Comparison of ENCODE assay signal across 22 mouse cellular contexts in the genomic region with DNA sequence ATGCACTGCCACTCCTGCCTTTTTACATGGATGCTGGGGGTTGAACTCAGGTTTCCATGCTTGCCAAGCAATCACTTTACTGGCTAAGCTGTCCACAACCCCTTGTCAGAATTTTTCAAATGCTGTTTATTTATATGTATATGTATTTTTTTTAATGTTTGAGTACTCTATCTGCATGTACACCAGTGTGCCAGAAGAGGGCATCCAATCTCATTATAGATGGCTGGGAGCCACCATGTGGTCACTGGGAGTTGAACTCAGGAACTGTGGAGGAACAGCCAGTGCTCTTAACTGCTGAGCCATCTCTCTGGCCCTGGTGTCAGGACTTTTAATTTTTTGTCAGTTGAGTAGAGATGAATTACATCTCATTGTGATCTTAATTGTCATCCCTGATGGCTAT. TPM values are rescaled to one million over a fixed set of nuclear protein-coding genes. Genes with fewer than 3 reads are reported as not detected.
DNase-seq lines count a peak whose midpoint lies in the region; ATAC-seq and TF ChIP-seq lines count a peak whose summit lies in the region.
"Had no signal": no experiment of that assay in that cellular context is flagged by ENCODE, and none has a peak within 500 bp of the region (broad histone marks: within the 10 kb centered on the region; RNA-seq: fewer than 3 reads in every experiment).

No protein-coding gene starts in this region.

- peaks cover 1 to 2% of the 10 kb centered on the region in 2 experiments; a peak in 2 of 4 replicates for H3K36me3 ChIP-seq in MEL (ENCODE audit: control insufficient read depth in 1 of 2, insufficient read depth in 2 of 2, low read length in 2 of 2)
- H3K36me3 ChIP-seq in hindbrain, embryonic 13.5 days, result no peaks in the 10 kb centered on the region
- H3K36me3 ChIP-seq: embryonic facial prominence, embryonic 15.5 days; limb, embryonic 13.5 days had no signal

- intact Hi-C loops in left cerebral cortex, adult 2 months (cut with DNase I), result no loop called here
- intact Hi-C loops in left cerebral cortex, postnatal 10 days (cut with DNase I), result no loop called here

- H3K79me2 ChIP-seq in MEL (ENCODE audit: control insufficient read depth, insufficient read depth, low read length, poor library complexity), result no peaks in the 10 kb centered on the region; the same call in 1 of the 2 replicates

- peak; percentile 2 for TF ChIP-seq CTCF in left cerebral cortex, adult 2 months (IDR thresholded peaks at IDR 0.05)
- peak in 2 of 3 experiments; percentile 4 to 47; a peak in 2 of 6 replicates for TF ChIP-seq CTCF in MEL (IDR thresholded peaks at IDR 0.05 in 2 of 3, conservative IDR thresholded peaks at IDR 0.05 in 1 of 3; ENCODE audit: control insufficient read depth in 1 of 3, insufficient read depth in 1 of 3, low read depth in 2 of 3, low read length in 3 of 3, poor library complexity in 1 of 3, severe bottlenecking in 1 of 3)

- H3K4me1 ChIP-seq in MEL (ENCODE audit: control insufficient read depth in 1 of 2, insufficient read depth in 2 of 2, low read length in 2 of 2), result peaks cover 0 to 2% of the 10 kb centered on the region in 2 experiments; a peak in 1 of 4 replicates
- no peaks in the 10 kb centered on the region for H3K4me1 ChIP-seq in hindbrain, embryonic 13.5 days (replicated peaks)
- H3K4me1 ChIP-seq: embryonic facial prominence, embryonic 15.5 days; heart, embryonic 13.5 days; hindbrain, embryonic 10.5 days; limb, embryonic 13.5 days had no signal

- H3K9ac ChIP-seq in MEL (ENCODE audit: control insufficient read depth, low read depth, low read length, poor library complexity, severe bottlenecking), result no peak overlapping the region
- H3K9ac ChIP-seq in hindbrain, embryonic 13.5 days, result no peak overlapping the region
- H3K9ac ChIP-seq: embryonic facial prominence, embryonic 15.5 days; heart, embryonic 13.5 days; limb, embryonic 13.5 days; lung, embryonic 14.5 days had no signal

- H3K9me3 ChIP-seq in MEL (replicated peaks; ENCODE audit: insufficient read depth, low read length), result no peaks in the 10 kb centered on the region
- H3K9me3 ChIP-seq in hindbrain, embryonic 13.5 days, result no peaks in the 10 kb centered on the region
- H3K9me3 ChIP-seq: embryonic facial prominence, embryonic 15.5 days; heart, embryonic 13.5 days; hindbrain, embryonic 10.5 days; limb, embryonic 13.5 days had no signal

- ATAC-seq in CD4-positive, CD25-positive, alpha-beta regulatory T cell, adult 4 months, result no peak
- no peak for ATAC-seq in hindbrain, embryonic 13.5 days (ENCODE audit: low FRiP score)
- ATAC-seq: midbrain, embryonic 16.5 days had no signal

- peak; percentile 22 for DNase-seq in CD4-positive, CD25-positive, alpha-beta regulatory T cell, adult 2 months (ENCODE audit: low read depth, low spot score)
- DNase-seq in left cerebral cortex, adult 2 months (ENCODE audit: extremely low spot score in 1 of 2, low spot score in 2 of 2), result no peak
- no peak for DNase-seq in left cerebral cortex, postnatal 10 days (ENCODE audit: extremely low spot score in 1 of 2, low spot score in 2 of 2)
- peak; percentile 24 for DNase-seq in MEL (ENCODE audit: low read depth, low spot score)
- DNase-seq in naive thymus-derived CD4-positive, alpha-beta T cell, adult 2 months (ENCODE audit: low read depth), result peak; percentile 1
- no peak for DNase-seq in frontal cortex, postnatal 14 days (ENCODE audit: low spot score in 2 of 2)
- DNase-seq: cerebellum, adult 8-10 months; lung, embryonic 14.5 days; right cerebral cortex, postnatal 4 days; thymus, postnatal 14 days had no signal

- TF ChIP-seq POLR2A in MEL (IDR thresholded peaks at IDR 0.05; ENCODE audit: control insufficient read depth in 1 of 2, insufficient read depth in 1 of 2, low read depth in 1 of 2, low read length in 2 of 2, poor library complexity in 1 of 2), result no peak

- H3K4me3 ChIP-seq in left cerebral cortex, adult 2 months, result no peak overlapping the region
- H3K4me3 ChIP-seq in MEL (ENCODE audit: control insufficient read depth in 1 of 2, insufficient read depth in 1 of 2, low read depth in 2 of 2, low read length in 2 of 2), result no peak overlapping the region
- H3K4me3 ChIP-seq in hindbrain, embryonic 13.5 days, result no peak overlapping the region
- H3K4me3 ChIP-seq: embryonic facial prominence, embryonic 15.5 days; heart, embryonic 13.5 days; hindbrain, embryonic 10.5 days; limb, embryonic 13.5 days had no signal

- H3K4me2 ChIP-seq in hindbrain, embryonic 13.5 days, result no peak overlapping the region
- H3K4me2 ChIP-seq: embryonic facial prominence, embryonic 15.5 days; heart, embryonic 13.5 days; limb, embryonic 13.5 days; lung, embryonic 14.5 days had no signal

- TF ChIP-seq EP300 in MEL (IDR thresholded peaks at IDR 0.05; ENCODE audit: low read depth in 1 of 2, low read length in 2 of 2), result no peak

- H3K27me3 ChIP-seq in MEL (ENCODE audit: control insufficient read depth in 1 of 2, insufficient read depth in 2 of 2, low read length in 2 of 2), result no peaks in the 10 kb centered on the region
- no peaks in the 10 kb centered on the region for H3K27me3 ChIP-seq in hindbrain, embryonic 13.5 days
- H3K27me3 ChIP-seq: embryonic facial prominence, embryonic 15.5 days; heart, embryonic 13.5 days had no signal

- no peak overlapping the region for H3K27ac ChIP-seq in left cerebral cortex, adult 2 months
- no peak overlapping the region for H3K27ac ChIP-seq in MEL (ENCODE audit: control insufficient read depth, low read depth, low read length)
- no peak overlapping the region for H3K27ac ChIP-seq in hindbrain, embryonic 13.5 days
- H3K27ac ChIP-seq: embryonic facial prominence, embryonic 15.5 days; heart, embryonic 13.5 days; hindbrain, embryonic 10.5 days; limb, embryonic 13.5 days had no signal

- no peak for TF ChIP-seq RAD21 in MEL (IDR thresholded peaks at IDR 0.05; ENCODE audit: low read depth, low read length)

TF ChIP-seq in MEL, 35 proteins besides CTCF, POLR2A, EP300 and RAD21:
- TF ChIP-seq SMC3 (IDR thresholded peaks at IDR 0.05; ENCODE audit: low read depth, low read length) (peak; percentile 19; the same call in 1 of the 2 replicates), GATA1 (IDR thresholded peaks at IDR 0.05; ENCODE audit: low read depth, low read length) (no peak)

RNA-seq across cellular contexts. Expression of a gene that starts 26.5 kb away (rescaled TPM):
- 10 to 100 TPM; 45.0 to 55.4 TPM for polyA plus RNA-seq in CD4-positive, CD25-positive, alpha-beta regulatory T cell, adult 4 months (2017; shearing (Covaris generic))
- total RNA-seq in left cerebral cortex, adult 2 months (2021), result 10 to 100 TPM; 35.8 to 43.8 TPM
- 10 to 100 TPM; 29.6 to 37.0 TPM for total RNA-seq in left cerebral cortex, postnatal 10 days (2021)
- 41.3 and 41.9 TPM in 2 replicates for total RNA-seq in MEL (2012; rRNA removed)
- polyA plus RNA-seq in MEL (2012; ENCODE audit: insufficient read depth in 1 of 2, insufficient read length in 2 of 2, low read depth in 1 of 2, low replicate concordance in 2 of 2, missing spikeins in 1 of 2), result 10 to 100 TPM in 1 of 2 experiments, not detected in 1; 66.5 TPM
- 118 and 122 TPM in 2 replicates for polyA plus RNA-seq in hindbrain, embryonic 13.5 days (2015; fragmentation: Nextera tagmentation; extraction: Ambion mirVana)

RNA-seq across cellular contexts. Expression of a gene that starts 27.3 kb away (rescaled TPM):
- 1 to 10 TPM; 1.6 to 4.6 TPM for polyA plus RNA-seq in CD4-positive, CD25-positive, alpha-beta regulatory T cell, adult 4 months (2017; shearing (Covaris generic))
- 1 to 10 TPM in 1 of 2 experiments, under 1 TPM in 1; 0.91 to 1.1 TPM for total RNA-seq in left cerebral cortex, adult 2 months (2021)
- total RNA-seq in left cerebral cortex, postnatal 10 days (2021), result 1 to 10 TPM; 2.5 to 3.4 TPM
- 30.2 and 31.1 TPM in 2 replicates for total RNA-seq in MEL (2012; rRNA removed)
- polyA plus RNA-seq in MEL (2012; ENCODE audit: insufficient read depth in 1 of 2, insufficient read length in 2 of 2, low read depth in 1 of 2, low replicate concordance in 2 of 2, missing spikeins in 1 of 2), result 100 to 1,000 TPM in 1 of 2 experiments, 10 to 100 TPM in 1; 35.2 to 153 TPM
- 6.5 and 7.1 TPM in 2 replicates for polyA plus RNA-seq in hindbrain, embryonic 13.5 days (2015; fragmentation: Nextera tagmentation; extraction: Ambion mirVana)

RNA-seq across cellular contexts. Expression of a gene that starts 47.6 kb away (rescaled TPM):
- not detected for polyA plus RNA-seq in CD4-positive, CD25-positive, alpha-beta regulatory T cell, adult 4 months (2017; shearing (Covaris generic))
- total RNA-seq in left cerebral cortex, adult 2 months (2021), result 1 to 10 TPM in 1 of 2 experiments, under 1 TPM in 1; 0.75 to 3.1 TPM
- total RNA-seq in left cerebral cortex, postnatal 10 days (2021), result under 1 TPM in 1 of 2 experiments, not detected in 1; 0.36 TPM
- total RNA-seq in MEL (2012; rRNA removed), result not detected in 2 replicates
- not detected for polyA plus RNA-seq in MEL (2012; ENCODE audit: insufficient read depth in 1 of 2, insufficient read length in 2 of 2, low read depth in 1 of 2, low replicate concordance in 2 of 2, missing spikeins in 1 of 2)
- 0.25 and 0.73 TPM in 2 replicates for polyA plus RNA-seq in hindbrain, embryonic 13.5 days (2015; fragmentation: Nextera tagmentation; extraction: Ambion mirVana)
- total RNA-seq: gastrocnemius, postnatal 4 days had no signal
- polyA plus RNA-seq: embryonic facial prominence, embryonic 15.5 days; forebrain, embryonic 11.5 days; hindbrain, embryonic 10.5 days; intestine, embryonic 14.5 days; limb, embryonic 13.5 days; lung, embryonic 14.5 days; midbrain, embryonic 16.5 days; neural tube, embryonic 14.5 days; stomach, embryonic 14.5 days had no signal

RNA-seq across cellular contexts. Expression of a gene that starts 58.2 kb away (rescaled TPM):
- polyA plus RNA-seq in CD4-positive, CD25-positive, alpha-beta regulatory T cell, adult 4 months (2017; shearing (Covaris generic)), result under 1 TPM in 1 of 2 experiments, not detected in 1; 0.12 TPM
- total RNA-seq in left cerebral cortex, adult 2 months (2021), result not detected
- total RNA-seq in left cerebral cortex, postnatal 10 days (2021), result under 1 TPM in 1 of 2 experiments, not detected in 1; 0.10 TPM
- not detected in 2 replicates for total RNA-seq in MEL (2012; rRNA removed)
- not detected for polyA plus RNA-seq in MEL (2012; ENCODE audit: insufficient read depth in 1 of 2, insufficient read length in 2 of 2, low read depth in 1 of 2, low replicate concordance in 2 of 2, missing spikeins in 1 of 2)
- polyA plus RNA-seq in hindbrain, embryonic 13.5 days (2015; fragmentation: Nextera tagmentation; extraction: Ambion mirVana), result not detected in 2 replicates
- total RNA-seq: gastrocnemius, postnatal 4 days had no signal
- polyA plus RNA-seq: forebrain, embryonic 11.5 days; heart, embryonic 13.5 days; hindbrain, embryonic 10.5 days; limb, embryonic 13.5 days; lung, embryonic 14.5 days; midbrain, embryonic 16.5 days; neural tube, embryonic 14.5 days; stomach, embryonic 14.5 days had no signal

Comparison
In these comparisons a context has a peak if more than half of its experiments do, and no peak if none do; other contexts are left out.
1. DNase-seq: peak in CD4-positive, CD25-positive, alpha-beta regulatory T cell, adult 2 months (single experiment), MEL (single experiment) and naive thymus-derived CD4-positive, alpha-beta T cell, adult 2 months (single experiment); none in left cerebral cortex, adult 2 months (0 of 2), left cerebral cortex, postnatal 10 days (0 of 2) and frontal cortex, postnatal 14 days (0 of 2).